Mouse (Mus musculus) myocyte (in vitro differentiated cells): ENCODE measurements around the gene Soga1. TPM values are rescaled to one million over a fixed set of nuclear protein-coding genes. Genes with fewer than 3 reads are reported as not detected.

Experiments
- H3K27me3 ChIP-seq: one replicate; pipeline ENCODE4 v1.6.1; 2011; ENCODE audit not compliant: control insufficient read depth, insufficient read depth, insufficient read length
- H3K36me3 ChIP-seq: one replicate; pipeline ENCODE4 v1.6.1; 2011; ENCODE audit not compliant: control insufficient read depth, insufficient read depth
- H3K4me2 ChIP-seq: one replicate; pipeline ENCODE4 v1.6.1; 2011; ENCODE audit warnings: low read depth, control low read depth
- H3K4me3 ChIP-seq: one replicate; pipeline ENCODE4 v1.5.1; 2011; ENCODE audit warnings: mild to moderate bottlenecking, control low read depth, moderate library complexity
- H3K79me2 ChIP-seq: one replicate; pipeline ENCODE4 v1.6.1; 2011; ENCODE audit not compliant: control insufficient read depth, insufficient read depth
- H3ac ChIP-seq: one replicate; pipeline ENCODE4 v1.6.1; 2011; ENCODE audit not compliant: control insufficient read depth, insufficient read length
- CEBPB ChIP-seq: IDR thresholded peaks from 2 replicates; pipeline ENCODE4 v1.6.1; 2011; ENCODE audit warnings: mild to moderate bottlenecking, moderate library complexity; ENCODE audit not compliant: poor library complexity, insufficient read depth, severe bottlenecking
- E2F4 ChIP-seq: IDR thresholded peaks from one replicate; pipeline ENCODE4 v1.6.1; 2011; ENCODE audit warnings: mild to moderate bottlenecking, control low read depth, moderate library complexity; ENCODE audit not compliant: insufficient read depth
- MAX ChIP-seq: IDR thresholded peaks from one replicate; pipeline ENCODE4 v1.6.1; 2011; ENCODE audit warnings: low read depth, mild to moderate bottlenecking, control low read depth
- MYOD1 ChIP-seq, 3 experiments: IDR thresholded peaks; one replicate each; pipeline ENCODE4 v1.6.1; 2011; ENCODE audit warnings: control low read depth in 2 of 3, low read depth in 2 of 3, mild to moderate bottlenecking in 2 of 3, moderate library complexity in 1 of 3; ENCODE audit not compliant: insufficient read length in 2 of 3, control insufficient read depth in 1 of 3
- MYOG ChIP-seq, 3 experiments: IDR thresholded peaks; one replicate each; pipeline ENCODE4 v1.6.1; 2011; ENCODE audit warnings: control low read depth in 2 of 3, low read depth in 2 of 3, mild to moderate bottlenecking in 2 of 3; ENCODE audit not compliant: insufficient read length in 2 of 3, control insufficient read depth in 1 of 3, insufficient read depth in 1 of 3
- POLR2A ChIP-seq: IDR thresholded peaks from one replicate; pipeline ENCODE4 v1.6.1; 2011; ENCODE audit warnings: low read depth, mild to moderate bottlenecking, control low read depth, moderate library complexity; ENCODE audit not compliant: insufficient read length
- POLR2AphosphoS2 ChIP-seq: IDR thresholded peaks from one replicate; pipeline ENCODE4 v1.6.1; 2011; ENCODE audit warnings: low read depth, control low read depth; ENCODE audit not compliant: insufficient read length
- REST ChIP-seq: IDR thresholded peaks from one replicate; pipeline ENCODE4 v1.6.1; 2011; ENCODE audit warnings: mild to moderate bottlenecking, control low read depth, moderate library complexity; ENCODE audit not compliant: insufficient read depth, insufficient read length
- SRF ChIP-seq: IDR thresholded peaks from one replicate; pipeline ENCODE4 v1.6.1; 2011; ENCODE audit warnings: low read depth; ENCODE audit not compliant: control insufficient read depth, insufficient read length
- TCF12 ChIP-seq: IDR thresholded peaks from one replicate; pipeline ENCODE4 v1.6.1; 2011; ENCODE audit warnings: mild to moderate bottlenecking, control low read depth; ENCODE audit not compliant: poor library complexity, insufficient read depth, severe bottlenecking
- TCF3 ChIP-seq: IDR thresholded peaks from one replicate; pipeline ENCODE4 v1.6.1; 2011; ENCODE audit warnings: low read depth, control low read depth; ENCODE audit not compliant: insufficient read length
- USF1 ChIP-seq: IDR thresholded peaks from one replicate; pipeline ENCODE4 v1.6.1; 2011; ENCODE audit warnings: low read depth, mild to moderate bottlenecking, control low read depth, moderate library complexity
- polyA plus RNA-seq: library from polyadenylated mRNA; unstranded; fragments of >200 nt; fragmentation: generic; extraction: Trizol; gene quantifications from one replicate; pipeline ENCODE4 v1.2.1, GENCODE M21; 2012; ENCODE audit warnings: missing spikeins

Soga1 gene
- polyA plus RNA-seq, 1 experiment: 11.9 TPM

GRCm38 (mm10) chr2:157006511-157007233 lies 72.4 kb downstream of the Soga1 start, which contains the start of gene Dsn1:
Gene Dsn1, minus strand, starts transcription at chr2:157007154.
- peak within 1 kb of the TSS; percentile 70 for H3K4me2 ChIP-seq
- peak within 1 kb of the TSS; percentile 60 for H3K4me3 ChIP-seq
- H3ac ChIP-seq: peak within 1 kb of the TSS; percentile 14
- no peaks in the 10 kb centered on the region for H3K27me3 ChIP-seq
- TF ChIP-seq MYOD1 (IDR thresholded peaks at IDR 0.05; ENCODE audit: control insufficient read depth in 1 of 3, insufficient read length in 2 of 3, low read depth in 2 of 3): no peak
- TF ChIP-seq TCF12: no peak
- no peak for TF ChIP-seq SRF
- TF ChIP-seq TCF3: no peak
- no peak for TF ChIP-seq CEBPB
- TF ChIP-seq MYOG (IDR thresholded peaks at IDR 0.05; ENCODE audit: control insufficient read depth in 1 of 3, insufficient read depth in 1 of 3, insufficient read length in 2 of 3, low read depth in 2 of 3): no peak
- TF ChIP-seq MAX: no peak
- TF ChIP-seq REST: no peak
- TF ChIP-seq USF1: peak; percentile 81
- TF ChIP-seq E2F4: peak; percentile 91
- peak; percentile 84 for TF ChIP-seq POLR2A
- peak; percentile 89 for TF ChIP-seq POLR2AphosphoS2
- H3K79me2 ChIP-seq: peaks cover 10% of the 10 kb centered on the region
- H3K36me3 ChIP-seq: peaks cover 7% of the 10 kb centered on the region

GRCm38 (mm10) chr2:157002321-157002720 lies 76.7 kb downstream of the Soga1 start:
- TF ChIP-seq E2F4 (no peak), CEBPB (no peak), REST (no peak)
- peaks cover 10% of the 10 kb centered on the region for H3K79me2 ChIP-seq
- no peaks in the 10 kb centered on the region for H3K27me3 ChIP-seq
- H3K36me3 ChIP-seq: peaks cover 17% of the 10 kb centered on the region
- H3ac ChIP-seq: no peak overlapping the region
- H3K4me2 ChIP-seq: no peak overlapping the region
- no peak overlapping the region for H3K4me3 ChIP-seq

DNA sequence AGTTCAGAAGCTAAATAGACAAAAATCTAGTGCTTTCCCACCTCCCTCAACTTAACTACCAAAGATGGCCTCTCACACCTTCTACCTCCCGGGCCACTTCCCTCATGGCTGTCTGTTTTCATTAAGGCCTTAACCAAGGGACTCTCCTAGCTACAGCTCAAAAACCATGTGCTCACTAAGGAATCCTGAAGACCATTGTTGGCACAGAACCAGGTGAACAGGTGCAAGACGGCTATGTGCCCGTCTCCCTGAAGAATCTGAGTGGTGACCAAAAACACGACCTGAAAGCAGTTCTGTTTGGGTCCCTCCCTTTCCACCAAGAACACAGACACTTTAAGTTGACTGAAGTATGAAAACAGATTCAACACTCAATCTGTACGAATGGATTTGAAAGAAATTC lies 80.8 kb downstream of the Soga1 start:
- Histone ChIP-seq H3ac (no peak overlapping the region), H3K27me3 (no peaks in the 10 kb centered on the region), H3K36me3 (peaks cover 21% of the 10 kb centered on the region), H3K4me3 (no peak overlapping the region), H3K79me2 (no peaks in the 10 kb centered on the region), H3K4me2 (no peak overlapping the region)
- TF ChIP-seq POLR2A (no peak), REST (no peak), SRF (no peak), MYOD1 (IDR thresholded peaks at IDR 0.05; ENCODE audit: control insufficient read depth in 1 of 3, insufficient read length in 2 of 3, low read depth in 2 of 3) (peak in 2 of 3 experiments; percentile 39 to 50), TCF12 (no peak), MYOG (IDR thresholded peaks at IDR 0.05; ENCODE audit: control insufficient read depth in 1 of 3, insufficient read depth in 1 of 3, insufficient read length in 2 of 3, low read depth in 2 of 3) (no peak), E2F4 (no peak)

DNA sequence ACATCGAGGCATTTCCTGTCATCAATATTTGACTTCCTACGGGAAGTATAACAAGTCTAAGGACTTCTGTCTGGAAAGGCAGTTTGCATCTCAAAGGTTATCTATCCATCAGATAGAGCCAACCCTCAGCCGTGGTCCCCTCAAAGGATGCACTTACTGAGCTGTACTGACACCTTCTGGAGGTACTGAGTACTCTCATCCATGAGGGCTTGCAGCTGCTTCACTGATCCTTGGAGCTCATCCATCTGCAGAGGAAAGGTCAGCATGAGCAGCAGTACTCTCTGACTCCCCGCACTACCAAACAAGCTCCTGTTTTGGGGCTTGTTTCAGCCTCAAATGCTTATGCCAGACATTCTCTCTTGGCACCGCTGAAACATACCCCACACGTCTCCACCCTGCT lies 82.5 kb downstream of the Soga1 start:
- Histone ChIP-seq H3K79me2 (peaks cover under 1% of the 10 kb centered on the region), H3K27me3 (no peaks in the 10 kb centered on the region), H3ac (no peak overlapping the region), H3K4me3 (no peak overlapping the region), H3K4me2 (no peak overlapping the region), H3K36me3 (peaks cover 21% of the 10 kb centered on the region)
- TF ChIP-seq MYOD1 (IDR thresholded peaks at IDR 0.05; ENCODE audit: control insufficient read depth in 1 of 3, insufficient read length in 2 of 3, low read depth in 2 of 3) (peak in 2 of 3 experiments; percentile 25 to 32), TCF12 (no peak), MYOG (IDR thresholded peaks at IDR 0.05; ENCODE audit: control insufficient read depth in 1 of 3, insufficient read depth in 1 of 3, insufficient read length in 2 of 3, low read depth in 2 of 3) (peak in 2 of 3 experiments; percentile 28 to 51)

DNA sequence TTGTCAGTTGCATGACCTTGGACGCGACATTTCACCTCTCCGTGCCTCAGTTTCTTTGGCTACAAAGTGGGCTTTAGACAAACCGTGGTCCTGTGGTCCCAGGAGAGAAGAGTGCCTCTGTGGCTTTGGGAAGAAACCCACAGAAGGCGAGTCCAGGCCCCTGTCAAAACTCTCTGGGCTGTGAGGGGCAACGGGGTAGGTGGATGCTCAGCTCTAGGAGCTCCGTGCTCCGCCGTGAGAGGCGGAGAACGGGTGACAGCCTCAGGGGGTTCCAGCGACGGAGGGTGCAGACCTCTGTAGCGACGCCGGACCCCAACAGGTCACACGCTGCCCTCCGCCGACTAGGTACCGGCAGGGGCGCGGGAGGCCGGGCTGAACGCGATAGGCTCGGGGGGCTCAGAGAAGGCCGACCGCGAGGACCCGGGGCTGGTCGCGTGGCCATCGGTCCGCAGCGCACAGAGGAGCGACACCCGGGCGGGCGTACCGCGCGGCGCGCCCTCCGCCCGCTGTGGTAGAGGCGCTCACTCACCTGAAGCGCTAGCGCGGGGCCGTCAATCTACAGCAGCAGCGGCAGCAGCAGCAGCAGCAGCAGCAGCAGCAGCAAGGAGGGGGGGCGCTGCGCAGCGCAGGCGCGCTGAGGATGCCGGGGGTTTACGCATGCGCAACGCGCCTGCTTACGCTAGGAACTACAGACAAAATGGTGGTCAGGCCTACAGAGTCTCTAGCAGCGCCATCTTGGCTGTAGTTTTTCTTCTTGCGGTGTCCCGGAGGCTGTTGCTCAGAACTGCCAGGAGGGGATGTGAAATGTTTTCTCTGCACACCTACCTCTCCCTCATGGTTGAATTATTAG lies 87.4 kb downstream of the Soga1 start, which contains the start of gene Ndrg3:
TSS of gene Ndrg3 (minus strand) at position 587 of the 850 bp plus-strand sequence.
- TF ChIP-seq MYOG (IDR thresholded peaks at IDR 0.05; ENCODE audit: control insufficient read depth in 1 of 3, insufficient read depth in 1 of 3, insufficient read length in 2 of 3, low read depth in 2 of 3) (peak in 1 of 3 experiments; percentile 29), POLR2A (peak; percentile 83), MYOD1 (IDR thresholded peaks at IDR 0.05; ENCODE audit: control insufficient read depth in 1 of 3, insufficient read length in 2 of 3, low read depth in 2 of 3) (peak in 1 of 3 experiments; percentile 28), POLR2AphosphoS2 (peak; percentile 47), E2F4 (no peak), TCF3 (no peak)
- peak within 1 kb of the TSS; percentile 99 for H3K4me2 ChIP-seq
- H3K27me3 ChIP-seq: no peaks in the 10 kb centered on the region
- peak within 1 kb of the TSS; percentile 51 for H3ac ChIP-seq
- H3K4me3 ChIP-seq: peak within 1 kb of the TSS; percentile 71
- H3K36me3 ChIP-seq: peaks cover 9% of the 10 kb centered on the region
- peaks cover 30% of the 10 kb centered on the region for H3K79me2 ChIP-seq
